Mouse (Mus musculus) kidney, postnatal 0 days (tissue): ENCODE measurements around the gene Ece2. TPM values are rescaled to one million over a fixed set of nuclear protein-coding genes. Genes with fewer than 3 reads are reported as not detected.

Source experiments
- ATAC-seq: fragments of 200-750 bp; cut with Nextera tagmentation; replicated peaks from 2 replicates; pipeline ENCODE4 v1.8.0; 2017; ENCODE audit warnings: low read depth, moderate number of reproducible peaks, moderate TSS enrichment, moderate library complexity; ENCODE audit not compliant: low FRiP score
- DNase-seq: peaks from one replicate; pipeline ENCODE4 v3.0.0-alpha.2; 2016; ENCODE audit warnings: low spot score
- H3K27ac ChIP-seq: fragments of 300-500 bp; sonication (generic); 2 replicates; pipeline ENCODE4 v1.5.1; 2014; ENCODE audit warnings: mild to moderate bottlenecking
- H3K27me3 ChIP-seq: fragments of 300-500 bp; sonication (generic); 2 replicates; pipeline ENCODE4 v1.6.1; 2014; ENCODE audit warnings: low read length, mixed read lengths; ENCODE audit not compliant: insufficient read depth
- H3K36me3 ChIP-seq: fragments of 300-500 bp; sonication (generic); 2 replicates; pipeline ENCODE4 v1.6.1; 2014; ENCODE audit warnings: low read length, mixed read lengths; ENCODE audit not compliant: insufficient read depth
- H3K4me1 ChIP-seq: fragments of 300-500 bp; sonication (generic); replicated peaks from 2 replicates; pipeline ENCODE4 v1.6.1; 2014; ENCODE audit warnings: antibody characterized with exemption, low read length, mixed read lengths; ENCODE audit not compliant: insufficient read depth
- H3K4me2 ChIP-seq: fragments of 300-500 bp; sonication (generic); 2 replicates; pipeline ENCODE4 v1.6.1; 2014; ENCODE audit warnings: mild to moderate bottlenecking, low read length, moderate library complexity, mixed read lengths
- H3K4me3 ChIP-seq: fragments of 300-500 bp; sonication (generic); replicated peaks from 2 replicates; pipeline ENCODE4 v1.5.1; 2014; ENCODE audit warnings: low read depth, low read length
- H3K9ac ChIP-seq: fragments of 300-500 bp; sonication (generic); 2 replicates; pipeline ENCODE4 v1.6.1; 2014; ENCODE audit warnings: low read depth, low read length
- H3K9me3 ChIP-seq: fragments of 300-500 bp; sonication (generic); replicated peaks from 2 replicates; pipeline ENCODE4 v1.6.1; 2016; ENCODE audit warnings: low read length, inconsistent platforms, mixed read lengths
- CTCF ChIP-seq: IDR thresholded peaks from 2 replicates; pipeline ENCODE4 v1.5.1; 2016; ENCODE audit warnings: antibody characterized with exemption, low read depth, mild to moderate bottlenecking, moderate library complexity
- WGBS: fragments of 180-500 bp; shearing (Covaris S2); extraction: QIAGEN DNeasy Blood & Tissue Kit; methylation state at CpG from one replicate; pipeline ENCODE4 v1.1.7; 2014; 5-methylcytosine and 5-hydroxymethylcytosine counted together
- microRNA counts: library from miRNA; unstranded; fragments of <30 nt; microRNA quantifications from one replicate; lab custom pipeline; 2015
- microRNA-seq: library from miRNA; unstranded; fragments of <30 nt; microRNA quantifications from one replicate; pipeline ENCODE4, GENCODE M21; 2016
- polyA plus RNA-seq: library from polyadenylated mRNA; unstranded; fragments of >200 nt; fragmentation: Nextera tagmentation; extraction: Ambion mirVana; gene quantifications from 2 replicates; pipeline ENCODE4 v1.2.1, GENCODE M21; 2015

Ece2 gene
- polyA plus RNA-seq, 1 experiment from 2014 or later, result 1.6 TPM

DNA sequence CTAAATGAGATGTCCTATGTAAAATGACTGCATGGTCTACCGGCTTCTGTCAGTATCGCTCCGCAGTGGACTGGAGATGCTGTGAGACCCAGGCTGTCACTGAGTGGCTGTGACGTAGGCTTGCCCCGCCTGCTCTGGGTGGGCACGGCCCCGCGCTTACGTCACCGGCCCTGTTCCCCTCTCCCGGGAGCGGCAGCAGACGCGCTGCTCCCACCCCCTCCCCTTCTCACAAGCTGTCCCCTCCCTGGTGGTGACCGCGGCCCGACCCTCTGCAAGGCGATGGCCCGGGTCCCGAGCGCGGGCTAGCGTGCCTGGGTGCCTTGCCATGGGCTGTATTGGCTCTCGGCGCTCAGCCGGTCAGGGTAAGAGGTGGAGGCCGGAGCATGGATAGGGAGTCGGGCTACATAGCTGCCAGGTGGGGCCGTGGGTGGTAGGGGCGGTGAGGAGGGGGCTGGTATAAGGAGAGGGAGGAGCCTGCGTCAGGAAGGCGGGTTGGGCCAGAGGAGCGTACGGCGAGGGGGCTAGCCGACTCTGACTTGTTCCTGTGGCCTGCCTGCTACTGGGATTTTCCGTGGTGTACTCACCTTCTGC, 63.6 kb downstream of the Ece2 start, which contains the start of gene Fam131a:
Gene Fam131a, plus strand, starts transcription at position 131 of the 591 bp plus-strand sequence.
- Histone ChIP-seq H3K9me3 (no peaks in the 10 kb centered on the region), H3K4me2 (peak within 1 kb of the TSS; percentile 96), H3K27me3 (no peaks in the 10 kb centered on the region), H3K4me1 (0 out of 2 replicates have a peak, but pooled peaks cover 7% of the 10 kb centered on the region), H3K36me3 (peaks cover 33% of the 10 kb centered on the region), H3K9ac (peak within 1 kb of the TSS; percentile 76), H3K27ac (peak within 1 kb of the TSS; percentile 76), H3K4me3 (peak within 1 kb of the TSS; percentile 70)
- DNase-seq (peak; percentile 94), ATAC-seq (peak; percentile 90)
- peak; percentile 14; the same call in 1 of the 2 replicates for TF ChIP-seq CTCF
- WGBS, result under 1% methylated on average over 37 of the region's 37 CpGs

DNA sequence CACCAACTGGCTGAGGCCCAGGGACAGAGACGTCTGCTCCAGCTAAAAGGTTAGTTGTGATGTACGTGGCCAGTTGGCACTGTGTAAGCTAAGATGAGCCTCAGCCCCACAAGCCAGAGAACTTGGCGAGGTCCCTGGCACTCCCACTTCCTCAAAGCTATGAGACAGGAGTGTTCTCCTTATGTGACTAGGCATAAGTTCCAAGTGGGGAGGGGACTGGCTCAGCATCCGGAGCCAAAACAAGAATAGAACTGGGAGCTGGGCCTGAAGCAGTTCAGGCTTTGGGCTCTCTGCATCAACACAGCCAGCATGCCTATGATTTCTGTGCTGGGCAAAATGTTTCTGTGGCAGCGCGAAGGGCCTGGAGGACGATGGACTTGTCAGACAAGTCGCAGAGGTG, 65.2 kb downstream of the Ece2 start:
- 69% methylated on average over 8 of the region's 8 CpGs for WGBS

DNA sequence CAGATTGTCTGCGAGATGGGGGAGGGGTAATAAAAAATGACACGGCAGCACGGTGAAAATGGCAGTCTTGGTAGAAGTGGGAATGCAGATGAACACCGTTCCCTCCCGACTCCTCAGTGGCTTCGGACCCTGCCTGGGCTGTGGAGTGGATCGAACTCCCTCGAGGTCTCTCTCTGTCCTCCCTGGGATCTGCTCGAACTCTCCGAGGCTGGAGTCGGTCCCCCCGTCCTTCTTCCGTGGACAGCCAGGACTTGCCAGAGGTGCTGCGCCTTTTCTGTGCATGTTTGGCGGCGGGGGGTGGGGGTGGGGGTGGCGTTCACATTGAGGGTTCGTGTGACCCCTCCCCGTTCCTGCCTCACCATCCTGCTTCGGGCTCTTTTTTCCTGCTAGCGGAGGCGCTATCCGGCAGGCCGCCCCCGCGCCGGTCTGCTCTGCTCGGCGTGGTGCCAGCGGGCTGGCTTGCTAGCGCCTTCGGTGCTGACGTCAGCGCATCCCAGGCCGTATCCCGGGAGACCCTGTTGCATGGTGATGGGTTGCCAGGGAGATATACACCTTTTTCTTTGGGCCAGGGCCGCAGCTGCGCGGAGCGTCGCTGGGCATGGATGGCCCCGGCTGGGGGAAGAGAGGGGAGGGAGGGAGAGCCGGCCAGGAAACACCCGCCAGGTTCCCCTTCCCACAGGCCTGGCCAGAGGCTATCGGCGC, 66.1 kb downstream of the Ece2 start:
- H3K4me3 ChIP-seq, result peak overlapping the region; percentile 30
- peak overlapping the region; percentile 32; the same call in 1 of the 2 replicates for H3K9ac ChIP-seq
- DNase-seq, result peak; percentile 89

More for the DNA sequence above, 65.2 kb downstream of the Ece2 start:
- H3K9ac ChIP-seq, result 0 out of 2 replicates have a peak overlapping the region, but pooled peaks have one; percentile 19
- H3K27ac ChIP-seq, result no peak overlapping the region; the same call in 1 of the 2 replicates
- peaks cover 17% of the 10 kb centered on the region; the same call in 1 of the 2 replicates for H3K36me3 ChIP-seq
- DNase-seq (peak; percentile 36), ATAC-seq (no peak)
- H3K27me3 ChIP-seq, result no peaks in the 10 kb centered on the region
- H3K4me2 ChIP-seq, result peak overlapping the region; percentile 57
- no peak overlapping the region for H3K4me3 ChIP-seq
- H3K4me1 ChIP-seq, result 0 out of 2 replicates have a peak, but pooled peaks cover 7% of the 10 kb centered on the region
- TF ChIP-seq CTCF, result no peak
- H3K9me3 ChIP-seq, result no peaks in the 10 kb centered on the region

More for the DNA sequence above, 66.1 kb downstream of the Ece2 start:
- H3K36me3 ChIP-seq, result peaks cover 9% of the 10 kb centered on the region; the same call in 1 of the 2 replicates
- peak overlapping the region; percentile 57 for H3K4me2 ChIP-seq
- 0 out of 2 replicates have a peak, but pooled peaks cover 7% of the 10 kb centered on the region for H3K4me1 ChIP-seq
- no peak overlapping the region for H3K27ac ChIP-seq
- TF ChIP-seq CTCF, result no peak
- no peaks in the 10 kb centered on the region for H3K9me3 ChIP-seq
- ATAC-seq, result peak; percentile 69
- WGBS, result 3% methylated on average over 46 of the region's 46 CpGs
- H3K27me3 ChIP-seq, result no peaks in the 10 kb centered on the region

MicroRNAs encoded within 50 kb of the gene (microRNA counts, 519-probe panel; counts per million panel counts)
- microRNA mmu-miR-1224 (lab: Ali Mortazavi, UCI), result 4,772 counts per million, percentile 80 among the panel's probes with 10 or more counts

Small RNA genes within 50 kb of the gene (microRNA-seq; reads per million reads assigned to microRNA genes)
- gene Mir1224, result not detected

Other genes starting within 250 kb of the Ece2 start
- gene Abcc5, start 203.4 kb upstream of the Ece2 start, polyA plus RNA-seq, result 35.7 and 38.6 TPM in 2 replicates
- gene Eif2b5, start 131.0 kb upstream of the Ece2 start, polyA plus RNA-seq, result 76.0 and 85.1 TPM in 2 replicates
- gene Dvl3, start 112.8 kb upstream of the Ece2 start, polyA plus RNA-seq, result 15.7 and 16.5 TPM in 2 replicates
- gene Ap2m1, start 94.3 kb upstream of the Ece2 start, polyA plus RNA-seq, result 605 and 673 TPM in 2 replicates
- gene Abcf3, start 81.3 kb upstream of the Ece2 start, polyA plus RNA-seq, result 51.6 and 53.6 TPM in 2 replicates
- 0.38 and 0.43 TPM in 2 replicates for gene Vwa5b2, start 40.4 kb upstream of the Ece2 start, polyA plus RNA-seq
- 27.8 and 28.6 TPM in 2 replicates for gene Eef1akmt4, start 18.2 kb upstream of the Ece2 start, polyA plus RNA-seq
- gene Gm49333, start 18.2 kb upstream of the Ece2 start, polyA plus RNA-seq, result 0.34 TPM in 1 of 2 replicates, not detected in the other
- 35.9 and 36.5 TPM in 2 replicates for gene Alg3, start 18.1 kb upstream of the Ece2 start, polyA plus RNA-seq
- gene Camk2n2, start 8.5 kb upstream of the Ece2 start, polyA plus RNA-seq, result 0.72 and 0.79 TPM in 2 replicates
- gene Psmd2, start 21.8 kb downstream of the Ece2 start, polyA plus RNA-seq, result 212 and 246 TPM in 2 replicates
- gene Eif4g1, start 38.5 kb downstream of the Ece2 start, polyA plus RNA-seq, result 115 and 119 TPM in 2 replicates
- gene Fam131a, start 63.4 kb downstream of the Ece2 start, polyA plus RNA-seq, result 6.4 and 6.9 TPM in 2 replicates
- 98.6 and 105 TPM in 2 replicates for gene Polr2h, start 87.8 kb downstream of the Ece2 start, polyA plus RNA-seq
- gene Clcn2, start 87.9 kb downstream of the Ece2 start, polyA plus RNA-seq, result 10.2 and 10.7 TPM in 2 replicates
- 2.7 and 2.9 TPM in 2 replicates for gene Chrd, start 103.3 kb downstream of the Ece2 start, polyA plus RNA-seq
- 0.62 and 0.83 TPM in 2 replicates for gene Thpo, start 104.7 kb downstream of the Ece2 start, polyA plus RNA-seq